Mouse (Mus musculus): Measurements from ENCODE around the gene Gm36176.

The Gm36176 gene

DNA sequence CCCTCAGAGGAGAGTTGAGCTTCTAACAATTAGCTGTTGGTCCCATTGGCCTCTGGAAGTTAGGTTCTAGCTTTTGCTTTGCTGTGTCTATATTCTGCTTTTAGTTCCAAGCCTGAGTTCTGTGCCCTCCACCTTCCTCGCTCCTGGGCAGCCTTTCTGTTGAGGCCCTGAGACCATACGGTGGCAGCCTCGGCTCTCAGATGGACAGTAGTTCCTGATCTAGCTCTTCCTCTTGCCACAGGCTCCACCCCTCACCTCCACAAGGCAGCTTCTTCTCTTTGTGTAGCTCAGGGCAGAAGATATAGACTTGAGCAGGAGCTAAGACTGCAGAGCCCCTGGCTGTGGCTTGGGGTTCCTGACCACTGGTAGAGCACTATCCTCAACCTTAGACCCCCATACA is 33.7 kb downstream of the Gm36176 start:
- in situ Hi-C loops (cut with MboI, MseI) = no loop called here

DNA sequence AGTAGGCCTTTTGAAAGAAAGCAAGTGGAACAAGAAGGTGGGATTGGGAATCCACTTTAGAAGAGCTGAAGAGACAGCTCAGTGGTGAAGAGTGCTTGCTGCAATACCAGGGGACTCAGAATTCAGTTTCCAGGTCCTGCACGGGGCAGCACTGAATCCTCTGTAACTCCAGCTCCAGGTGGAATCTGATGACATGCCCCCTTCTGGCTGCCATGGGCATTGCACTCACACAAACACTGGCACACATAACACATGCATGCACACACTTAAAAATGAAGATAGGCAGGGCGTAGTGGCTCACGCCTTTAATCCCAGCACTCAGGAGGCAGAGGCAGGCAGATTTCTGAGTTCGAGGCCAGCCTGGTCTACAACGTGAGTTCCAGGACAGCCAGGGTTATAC is 36.0 kb downstream of the Gm36176 start:
- in situ Hi-C loops (cut with MboI, MseI) = no loop called here

DNA sequence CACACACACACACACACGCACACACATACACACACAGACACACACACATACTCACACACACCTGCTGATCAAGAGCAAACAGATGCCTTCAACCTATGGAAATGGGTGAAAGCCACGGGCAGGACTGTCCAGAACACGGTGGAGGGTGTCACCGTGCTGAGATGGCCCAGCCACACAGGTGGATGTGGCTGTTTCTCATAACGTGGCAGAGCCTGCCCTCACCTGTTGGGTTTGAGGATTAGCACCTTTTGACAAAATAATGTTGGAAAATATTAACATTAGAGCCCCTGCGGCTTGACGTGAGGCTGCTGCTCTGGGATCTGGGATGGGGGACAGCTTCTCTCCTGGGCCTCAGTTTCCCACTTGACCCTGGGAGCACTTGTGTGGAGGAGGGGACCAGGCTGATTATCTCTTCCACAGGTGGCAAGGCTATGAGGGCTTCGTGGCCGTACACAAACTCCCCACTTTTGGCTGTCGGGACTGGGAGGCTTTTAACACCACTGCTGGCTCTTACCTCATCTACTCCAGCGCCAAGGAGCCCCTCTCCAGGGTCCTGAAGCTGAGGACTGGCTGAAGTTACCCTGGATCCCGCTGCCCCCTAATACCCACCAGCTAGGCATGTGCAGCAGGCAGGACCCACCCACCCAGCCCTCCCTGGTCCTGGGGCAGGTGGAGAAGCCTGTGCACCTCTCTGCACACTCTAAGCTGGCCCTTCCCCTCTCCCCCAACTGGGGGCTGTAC is 39.6 kb downstream of the Gm36176 start:
- in situ Hi-C loops (cut with MboI, MseI) = no loop called here

DNA sequence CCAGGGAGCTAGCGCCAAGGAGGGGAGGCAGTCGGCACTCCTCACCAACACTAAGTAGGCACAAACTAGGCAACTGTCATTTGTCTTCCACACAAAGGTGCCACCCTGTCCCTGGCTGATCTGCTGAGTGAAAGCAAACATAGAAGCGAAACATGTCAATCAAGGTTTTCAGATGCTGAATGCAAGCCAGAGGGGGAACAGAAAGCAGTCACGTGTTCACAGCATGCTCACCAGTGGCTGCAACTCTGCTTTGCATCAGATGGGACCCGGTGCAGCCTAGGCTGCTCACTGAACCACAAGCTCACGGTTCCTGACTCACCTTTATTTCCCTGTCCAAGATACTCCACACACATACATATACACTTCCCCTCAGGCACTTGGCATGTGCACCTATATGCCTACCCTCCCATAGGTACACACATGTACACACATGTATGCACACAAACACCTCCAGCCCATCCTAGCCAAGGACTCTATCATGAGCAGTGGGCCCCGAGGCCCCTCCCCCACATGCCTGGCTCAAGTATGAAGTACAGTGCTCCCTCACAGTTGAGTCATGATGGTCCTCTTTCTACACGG is 44.5 kb downstream of the Gm36176 start:
- in situ Hi-C loops (cut with MboI, MseI) = no loop called here

DNA sequence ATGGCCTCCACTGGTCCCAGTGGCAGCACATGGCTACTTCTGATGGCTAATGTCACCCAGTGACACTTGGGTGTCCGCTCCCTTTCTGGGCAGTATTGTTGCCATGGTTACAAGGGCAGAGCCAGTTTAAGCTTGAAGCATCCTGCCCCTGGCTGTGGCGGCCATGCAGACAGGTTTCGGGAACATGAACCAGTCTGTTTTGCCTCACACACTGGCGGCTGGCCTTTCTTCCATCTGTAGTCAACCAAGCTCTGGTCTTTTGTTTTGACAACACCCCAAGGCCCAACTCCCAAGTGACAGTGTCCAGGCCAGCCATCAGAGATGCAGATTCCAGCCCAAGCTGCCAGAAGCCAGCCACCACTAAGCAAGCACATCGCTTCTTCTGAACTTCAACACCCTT is 49.0 kb downstream of the Gm36176 start:
- in situ Hi-C loops (cut with MboI, MseI) = no loop called here

Data from regulatory T cell (primary cell).